Mouse (Mus musculus) heart, embryonic 14.5 days (tissue): ENCODE measurements around the gene Qser1. TPM values are rescaled to one million over a fixed set of nuclear protein-coding genes. Genes with fewer than 3 reads are reported as not detected.

ENCODE experiments used
- ATAC-seq: fragments of 200-750 bp; cut with Nextera tagmentation; 2 replicates; pipeline ENCODE4 v1.8.0; 2017; ENCODE audit warnings: low read depth, moderate TSS enrichment; ENCODE audit not compliant: insufficient number of reproducible peaks, insufficient read depth, low FRiP score
- H3K27ac ChIP-seq, 2 experiments: fragments of 200-500 bp in 1 of 2; fragments of 300-500 bp in 1 of 2; sonication (generic) in 1 of 2; replicated peaks in 1 of 2; 2 replicates each; pipeline ENCODE4 v1.5.1; 2012 to 2014; ENCODE audit warnings: low read depth in 2 of 2, low read length in 2 of 2, control low read depth in 1 of 2, mild to moderate bottlenecking in 1 of 2, mixed read lengths in 1 of 2; ENCODE audit not compliant: control insufficient read depth in 1 of 2, insufficient read depth in 1 of 2
- H3K27me3 ChIP-seq: fragments of 300-500 bp; sonication (generic); 2 replicates; pipeline ENCODE4 v1.6.1; 2014; ENCODE audit warnings: mild to moderate bottlenecking, low read length, control low read depth; ENCODE audit not compliant: control insufficient read depth, insufficient read depth
- H3K36me3 ChIP-seq: fragments of 300-500 bp; sonication (generic); 2 replicates; pipeline ENCODE4 v1.6.1; 2014; ENCODE audit warnings: mild to moderate bottlenecking, control low read depth, low read length, mixed read lengths; ENCODE audit not compliant: control insufficient read depth, insufficient read depth
- H3K4me1 ChIP-seq, 2 experiments: fragments of 200-500 bp in 1 of 2; fragments of 300-500 bp in 1 of 2; sonication (generic) in 1 of 2; 2 replicates each; pipeline ENCODE4 v1.6.1; 2012 to 2014; ENCODE audit warnings: low read length in 2 of 2, control low read depth in 1 of 2, mixed read lengths in 1 of 2; ENCODE audit not compliant: control insufficient read depth in 2 of 2, insufficient read depth in 2 of 2
- H3K4me2 ChIP-seq: fragments of 300-500 bp; sonication (generic); 2 replicates; pipeline ENCODE4 v1.6.1; 2014; ENCODE audit warnings: mild to moderate bottlenecking, low read length
- H3K4me3 ChIP-seq, 2 experiments: fragments of 200-500 bp in 1 of 2; fragments of 300-500 bp in 1 of 2; sonication (generic) in 1 of 2; 2 replicates each; pipeline ENCODE4 v1.5.1; 2012 to 2014; ENCODE audit warnings: low read length in 2 of 2, mild to moderate bottlenecking in 2 of 2, control low read depth in 1 of 2, low read depth in 1 of 2, moderate library complexity in 1 of 2; ENCODE audit not compliant: control insufficient read depth in 1 of 2, insufficient read depth in 1 of 2
- H3K9ac ChIP-seq: fragments of 300-500 bp; sonication (generic); 2 replicates; pipeline ENCODE4 v1.6.1; 2014; ENCODE audit warnings: mild to moderate bottlenecking, low read length
- H3K9me3 ChIP-seq: fragments of 300-500 bp; sonication (generic); 2 replicates; pipeline ENCODE4 v1.6.1; 2016; ENCODE audit warnings: low read length, control low read depth; ENCODE audit not compliant: control insufficient read depth
- WGBS: fragments of 180-500 bp; shearing (Covaris S2); extraction: QIAGEN DNeasy Blood & Tissue Kit; methylation state at CpG from one replicate; pipeline ENCODE4 v1.1.7; 2014; 5-methylcytosine and 5-hydroxymethylcytosine counted together
- polyA plus RNA-seq: library from polyadenylated mRNA; unstranded; fragments of >200 nt; fragmentation: Nextera tagmentation; extraction: Ambion mirVana; gene quantifications from 2 replicates; pipeline ENCODE4 v1.2.1, GENCODE M21; 2014

The Qser1 gene
- polyA plus RNA-seq, 1 experiment from 2014 or later = 11.9 TPM

- no peak overlapping the region for H3K27ac ChIP-seq
- H3K9me3 ChIP-seq = no peaks in the 10 kb centered on the region
- peaks cover 3% of the 10 kb centered on the region; the same call in 1 of the 2 replicates for H3K27me3 ChIP-seq
- H3K36me3 ChIP-seq = no peaks in the 10 kb centered on the region
- WGBS = 39% methylated on average over 1 of the region's 1 CpGs
- H3K4me1 ChIP-seq = no peaks in the 10 kb centered on the region
- no peak overlapping the region for H3K4me3 ChIP-seq
- no peak overlapping the region for H3K9ac ChIP-seq
- no peak for ATAC-seq
- H3K4me2 ChIP-seq = no peak overlapping the region
Observed at GRCm38 (mm10) chr2:104854836-104855235, 38.3 kb upstream of the Qser1 start.

- no peak overlapping the region for H3K4me2 ChIP-seq
- ATAC-seq = no peak
Observed at GRCm38 (mm10) chr2:104852546-104852945, 36.0 kb upstream of the Qser1 start.

GRCm38 (mm10) chr2:104851686-104852085 lies 35.1 kb upstream of the Qser1 start:
- Histone ChIP-seq H3K9me3 (no peaks in the 10 kb centered on the region), H3K4me3 (no peak overlapping the region), H3K27me3 (peaks cover 3% of the 10 kb centered on the region; the same call in 1 of the 2 replicates), H3K4me2 (no peak overlapping the region), H3K4me1 (peaks cover 2 to 7% of the 10 kb centered on the region in 2 experiments; a peak in 1 of 4 replicates), H3K27ac (no peak overlapping the region), H3K36me3 (no peaks in the 10 kb centered on the region), H3K9ac (no peak overlapping the region)
- 27% methylated on average over 5 of the region's 5 CpGs for WGBS
- no peak for ATAC-seq

More at GRCm38 (mm10) chr2:104852546-104852945, 36.0 kb upstream of the Qser1 start:
- Histone ChIP-seq H3K36me3 (no peaks in the 10 kb centered on the region), H3K27ac (no peak overlapping the region), H3K4me1 (peaks cover 2 to 7% of the 10 kb centered on the region in 2 experiments; a peak in 1 of 4 replicates), H3K4me3 (no peak overlapping the region), H3K27me3 (peaks cover 3% of the 10 kb centered on the region; the same call in 1 of the 2 replicates), H3K9me3 (no peaks in the 10 kb centered on the region), H3K9ac (no peak overlapping the region)
- 82% methylated on average over 7 of the region's 7 CpGs for WGBS

GRCm38 (mm10) chr2:104849991-104850359 lies 33.4 kb upstream of the Qser1 start:
- Histone ChIP-seq H3K4me1 (peaks cover 2 to 7% of the 10 kb centered on the region in 2 experiments; a peak in 1 of 4 replicates), H3K4me3 (peak overlapping the region; percentile 56 to 83), H3K27me3 (peaks cover 3% of the 10 kb centered on the region; the same call in 1 of the 2 replicates), H3K27ac (no peak overlapping the region), H3K9me3 (no peaks in the 10 kb centered on the region), H3K36me3 (no peaks in the 10 kb centered on the region), H3K4me2 (peak overlapping the region; percentile 97), H3K9ac (peak overlapping the region; percentile 65)
- no peak for ATAC-seq
- 71% methylated on average over 3 of the region's 3 CpGs for WGBS

GRCm38 (mm10) chr2:104849276-104849990 lies 32.9 kb upstream of the Qser1 start, which contains the start of gene Prrg4:
Gene Prrg4, minus strand, starts transcription at chr2:104849876.
- under 1% methylated on average over 60 of the region's 62 CpGs for WGBS
- Histone ChIP-seq H3K4me2 (peak within 1 kb of the TSS; percentile 97), H3K27me3 (peaks cover 3% of the 10 kb centered on the region; the same call in 1 of the 2 replicates), H3K9me3 (no peaks in the 10 kb centered on the region), H3K9ac (peak within 1 kb of the TSS; percentile 65), H3K4me3 (peak within 1 kb of the TSS; percentile 56 to 83), H3K4me1 (peaks cover 2 to 7% of the 10 kb centered on the region in 2 experiments; a peak in 1 of 4 replicates), H3K36me3 (no peaks in the 10 kb centered on the region), H3K27ac (no peak within 1 kb of the TSS)
- peak; percentile 68; the same call in 1 of the 2 replicates for ATAC-seq

GRCm38 (mm10) chr2:104848235-104849161 lies 31.9 kb upstream of the Qser1 start:
- 33% methylated on average over 16 of the region's 16 CpGs for WGBS
- Histone ChIP-seq H3K4me3 (peak overlapping the region; percentile 56 to 83), H3K27ac (no peak overlapping the region), H3K36me3 (no peaks in the 10 kb centered on the region), H3K9ac (peak overlapping the region; percentile 65), H3K9me3 (no peaks in the 10 kb centered on the region), H3K4me2 (peak overlapping the region; percentile 97), H3K4me1 (peaks cover 2 to 7% of the 10 kb centered on the region in 2 experiments; a peak in 1 of 4 replicates), H3K27me3 (peaks cover 3% of the 10 kb centered on the region; the same call in 1 of the 2 replicates)
- no peak for ATAC-seq

- H3K9ac ChIP-seq = no peak overlapping the region
- H3K27ac ChIP-seq = no peak overlapping the region
- H3K9me3 ChIP-seq = no peaks in the 10 kb centered on the region
- ATAC-seq = no peak
- peaks cover 3% of the 10 kb centered on the region; the same call in 1 of the 2 replicates for H3K27me3 ChIP-seq
- no peak overlapping the region for H3K4me2 ChIP-seq
- WGBS = 56% methylated on average over 2 of the region's 2 CpGs
- H3K4me1 ChIP-seq = peaks cover 2 to 7% of the 10 kb centered on the region in 2 experiments; a peak in 1 of 4 replicates
- H3K36me3 ChIP-seq = no peaks in the 10 kb centered on the region
- H3K4me3 ChIP-seq = no peak overlapping the region
Observed at GRCm38 (mm10) chr2:104847645-104848044, 31.1 kb upstream of the Qser1 start.
